Mouse (Mus musculus): ENCODE results near the gene Zfp64.

GRCm38 (mm10) chr2:168939941-168940340 lies 15.4 kb downstream of the Zfp64 start:
- TF ChIP-seq MAX (IDR thresholded peaks at IDR 0.05; ENCODE audit: low read length) (no peak), CTCF (conservative IDR thresholded peaks at IDR 0.05 in 1 of 2, IDR thresholded peaks at IDR 0.05 in 1 of 2; ENCODE audit: low read depth in 2 of 2, low read length in 2 of 2) (no peak), USF1 (IDR thresholded peaks at IDR 0.05; ENCODE audit: low read depth, low read length) (no peak), POLR2A (IDR thresholded peaks at IDR 0.05; ENCODE audit: low read depth, low read length) (no peak), EP300 (IDR thresholded peaks at IDR 0.05; ENCODE audit: low read length) (no peak), JUND (conservative IDR thresholded peaks at IDR 0.05; ENCODE audit: low read depth, low read length) (no peak), IRF4 (IDR thresholded peaks at IDR 0.05; ENCODE audit: low read depth, low read length) (no peak), HCFC1 (IDR thresholded peaks at IDR 0.05; ENCODE audit: low read depth, low read length) (no peak), USF2 (conservative IDR thresholded peaks at IDR 0.05; ENCODE audit: low read depth, low read length) (no peak), NELFE (IDR thresholded peaks at IDR 0.05; ENCODE audit: low read depth, low read length) (no peak), MAFK (IDR thresholded peaks at IDR 0.05; ENCODE audit: insufficient replicate concordance, low read length) (no peak), CHD2 (IDR thresholded peaks at IDR 0.05; ENCODE audit: low read length) (no peak), JUN (IDR thresholded peaks at IDR 0.05; ENCODE audit: insufficient read depth, low read depth, low read length) (no peak), MXI1 (IDR thresholded peaks at IDR 0.05; ENCODE audit: low read depth, low read length) (no peak)

Data from CH12.LX (cell line).